Mouse (Mus musculus) thymus, adult 2 months (tissue): ENCODE measurements around the gene Kirrel.

Source experiments
- CTCF ChIP-seq: fragments of 200-500 bp; IDR thresholded peaks from 2 replicates; pipeline ENCODE4 v1.5.1; 2012; ENCODE audit warnings: mild to moderate bottlenecking, control low read depth, low read length, moderate library complexity, borderline replicate concordance; ENCODE audit not compliant: control insufficient read depth, poor library complexity, insufficient read depth; ENCODE audit errors: extremely low read depth
- POLR2A ChIP-seq: fragments of 200-500 bp; IDR thresholded peaks from 2 replicates; pipeline ENCODE4 v1.6.1; 2012; ENCODE audit warnings: mild to moderate bottlenecking, low read length, control low read depth, moderate library complexity; ENCODE audit not compliant: control insufficient read depth, poor library complexity, insufficient read depth; ENCODE audit errors: extremely low read depth

- TF ChIP-seq POLR2A (no peak), CTCF (no peak)
These were observed 80.8 kb downstream of the Kirrel start for GRCm38 (mm10) chr3:87093718-87094117.
